Mouse (Mus musculus) MEL (cell line): ENCODE measurements around the gene Cmbl. TPM values are rescaled to one million over a fixed set of nuclear protein-coding genes. Genes with fewer than 3 reads are reported as not detected.

ENCODE experiments used
- DNase-seq: peaks from one replicate; pipeline ENCODE4 v3.0.0; 2011; ENCODE audit warnings: low read depth, low spot score
- H3K27ac ChIP-seq: 2 replicates; pipeline ENCODE4 v1.5.1; 2012; ENCODE audit warnings: low read depth, mild to moderate bottlenecking, control low read depth, low read length, moderate library complexity; ENCODE audit not compliant: control insufficient read depth
- H3K27me3 ChIP-seq, 2 experiments: fragments of 150-350 bp in 1 of 2; sonication (generic) in 1 of 2; 2 replicates each; pipeline ENCODE4 v1.6.1; 2012; ENCODE audit warnings: low read length in 2 of 2, mild to moderate bottlenecking in 2 of 2, improper control_type of control experiment in 1 of 2, moderate library complexity in 1 of 2; ENCODE audit not compliant: insufficient read depth in 2 of 2, control insufficient read depth in 1 of 2
- H3K36me3 ChIP-seq, 2 experiments: 2 replicates each; pipeline ENCODE4 v1.6.1; 2012 to 2014; ENCODE audit warnings: low read length in 2 of 2, improper control_type of control experiment in 1 of 2, inconsistent platforms in 1 of 2, mild to moderate bottlenecking in 1 of 2; ENCODE audit not compliant: insufficient read depth in 2 of 2, control insufficient read depth in 1 of 2
- H3K4me1 ChIP-seq, 2 experiments: fragments of 150-350 bp in 1 of 2; sonication (generic) in 1 of 2; 2 replicates each; pipeline ENCODE4 v1.6.1; 2012; ENCODE audit warnings: low read length in 2 of 2, improper control_type of control experiment in 1 of 2, mild to moderate bottlenecking in 1 of 2; ENCODE audit not compliant: insufficient read depth in 2 of 2, control insufficient read depth in 1 of 2
- H3K4me3 ChIP-seq, 2 experiments: fragments of 150-350 bp in 1 of 2; sonication (generic) in 1 of 2; 2 replicates each; pipeline ENCODE4 v1.5.1; 2012; ENCODE audit warnings: low read depth in 2 of 2, low read length in 2 of 2, mild to moderate bottlenecking in 2 of 2, moderate library complexity in 2 of 2, control low read depth in 1 of 2, improper control_type of control experiment in 1 of 2; ENCODE audit not compliant: control insufficient read depth in 1 of 2, insufficient read depth in 1 of 2
- H3K79me2 ChIP-seq: 2 replicates; pipeline ENCODE4 v1.6.1; 2012; ENCODE audit warnings: mild to moderate bottlenecking, low read length, moderate library complexity; ENCODE audit not compliant: control insufficient read depth, poor library complexity, insufficient read depth
- H3K9ac ChIP-seq: 2 replicates; pipeline ENCODE4 v1.6.1; 2012; ENCODE audit warnings: low read depth, mild to moderate bottlenecking, control low read depth, low read length, moderate library complexity; ENCODE audit not compliant: control insufficient read depth, poor library complexity, severe bottlenecking
- H3K9me3 ChIP-seq: fragments of 150-350 bp; sonication (generic); replicated peaks from 2 replicates; pipeline ENCODE4 v1.6.1; 2012; ENCODE audit warnings: mild to moderate bottlenecking, low read length, improper control_type of control experiment, moderate library complexity; ENCODE audit not compliant: insufficient read depth
- CHD2 ChIP-seq: IDR thresholded peaks from 2 replicates; pipeline ENCODE4 v1.6.1; 2011; ENCODE audit warnings: low read length, improper control_type of control experiment
- CTCF ChIP-seq, 3 experiments: IDR thresholded peaks in 2 of 3; conservative IDR thresholded peaks in 1 of 3; 2 replicates each; pipeline ENCODE4 v1.5.1; 2011 to 2012; ENCODE audit warnings: low read length in 3 of 3, low read depth in 2 of 3, mild to moderate bottlenecking in 2 of 3, improper control_type of control experiment in 1 of 3, inconsistent platforms in 1 of 3, mixed read lengths in 1 of 3, moderate library complexity in 1 of 3; ENCODE audit not compliant: control insufficient read depth in 1 of 3, insufficient read depth in 1 of 3, poor library complexity in 1 of 3, severe bottlenecking in 1 of 3
- E2F4 ChIP-seq: IDR thresholded peaks from 2 replicates; pipeline ENCODE4 v1.6.1; 2011; ENCODE audit warnings: low read depth, low read length, improper control_type of control experiment, borderline replicate concordance
- EP300 ChIP-seq, 2 experiments: IDR thresholded peaks; 2 replicates each; pipeline ENCODE4 v1.6.1; 2011; ENCODE audit warnings: improper control_type of control experiment in 2 of 2, low read length in 2 of 2, low read depth in 1 of 2, mild to moderate bottlenecking in 1 of 2
- GATA1 ChIP-seq: IDR thresholded peaks from 2 replicates; pipeline ENCODE4 v1.6.1; 2011; ENCODE audit warnings: low read depth, low read length, improper control_type of control experiment
- HCFC1 ChIP-seq: IDR thresholded peaks from 2 replicates; pipeline ENCODE4 v1.6.1; 2012; ENCODE audit warnings: low read depth, mild to moderate bottlenecking, inconsistent platforms, low read length, improper control_type of control experiment, moderate library complexity
- KAT2A ChIP-seq: conservative IDR thresholded peaks from 2 replicates; pipeline ENCODE4 v1.6.1; 2012; ENCODE audit warnings: low read depth, low read length, improper control_type of control experiment, inconsistent platforms
- MEF2A ChIP-seq: IDR thresholded peaks from 2 replicates; pipeline ENCODE4 v1.6.1; 2014; ENCODE audit warnings: low read depth, mild to moderate bottlenecking, inconsistent platforms, low read length, improper control_type of control experiment; ENCODE audit not compliant: poor library complexity, insufficient replicate concordance, severe bottlenecking; ENCODE audit errors: extremely low read depth
- MYC ChIP-seq: IDR thresholded peaks from 2 replicates; pipeline ENCODE4 v1.6.1; 2011; ENCODE audit warnings: low read depth, mild to moderate bottlenecking, low read length, improper control_type of control experiment, moderate library complexity
- NRF1 ChIP-seq: IDR thresholded peaks from 2 replicates; pipeline ENCODE4 v1.6.1; 2014; ENCODE audit warnings: low read depth, mild to moderate bottlenecking, inconsistent platforms, low read length, improper control_type of control experiment, moderate library complexity; ENCODE audit not compliant: poor library complexity, insufficient read depth, severe bottlenecking
- POLR2A ChIP-seq, 2 experiments: IDR thresholded peaks; 2 replicates each; pipeline ENCODE4 v1.6.1; 2011 to 2012; ENCODE audit warnings: low read length in 2 of 2, mild to moderate bottlenecking in 2 of 2, control low read depth in 1 of 2, improper control_type of control experiment in 1 of 2, low read depth in 1 of 2, moderate library complexity in 1 of 2; ENCODE audit not compliant: control insufficient read depth in 1 of 2, insufficient read depth in 1 of 2, poor library complexity in 1 of 2
- POLR2AphosphoS2 ChIP-seq: IDR thresholded peaks from 2 replicates; pipeline ENCODE4 v1.6.1; 2011; ENCODE audit warnings: low read length, improper control_type of control experiment
- POLR2AphosphoS5 ChIP-seq: IDR thresholded peaks from 2 replicates; pipeline ENCODE4 v1.6.1; 2012; ENCODE audit warnings: low read depth, borderline replicate concordance, mild to moderate bottlenecking, inconsistent platforms, low read length, moderate library complexity, mixed read lengths
- RCOR1 ChIP-seq: IDR thresholded peaks from 2 replicates; pipeline ENCODE4 v1.6.1; 2012; ENCODE audit warnings: low read depth, mild to moderate bottlenecking, inconsistent platforms, low read length, improper control_type of control experiment
- UBTF ChIP-seq: IDR thresholded peaks from 2 replicates; pipeline ENCODE4 v1.6.1; 2012; ENCODE audit warnings: low read depth, mild to moderate bottlenecking, inconsistent platforms, low read length, improper control_type of control experiment, moderate library complexity, borderline replicate concordance; ENCODE audit not compliant: insufficient read depth
- ZKSCAN1 ChIP-seq: IDR thresholded peaks from 2 replicates; pipeline ENCODE4 v1.6.1; 2012; ENCODE audit warnings: low read depth, mild to moderate bottlenecking, inconsistent platforms, low read length, improper control_type of control experiment, moderate library complexity
- ZMIZ1 ChIP-seq: IDR thresholded peaks from 2 replicates; pipeline ENCODE4 v1.6.1; 2012; ENCODE audit warnings: low read depth, mild to moderate bottlenecking, inconsistent platforms, low read length, improper control_type of control experiment, moderate library complexity
- ZNF384 ChIP-seq: IDR thresholded peaks from 2 replicates; pipeline ENCODE4 v1.6.1; 2012; ENCODE audit warnings: low read depth, mild to moderate bottlenecking, inconsistent platforms, low read length, improper control_type of control experiment
- polyA plus RNA-seq, 2 experiments: library from polyadenylated mRNA; stranded (reverse) in 1 of 2; unstranded in 1 of 2; fragments of >175 nt in 1 of 2; fragments of >200 nt in 1 of 2; gene quantifications; 2 replicates each; pipeline versions ENCODE4 v1.2.1 to v1.2.4; 2012; ENCODE audit warnings: low replicate concordance in 2 of 2, low read depth in 1 of 2; ENCODE audit not compliant: insufficient read length in 2 of 2, insufficient read depth in 1 of 2, missing spikeins in 1 of 2
- total RNA-seq: library from RNA; depleted of rRNA; stranded (reverse); fragments of 300-350 nt; gene quantifications from 2 replicates; pipeline ENCODE4 v1.2.3, GENCODE M21; 2012

The Cmbl gene
- total and polyA plus RNA-seq, 3 experiments: 0.22 to 0.31 TPM; not detected in 1

DNA sequence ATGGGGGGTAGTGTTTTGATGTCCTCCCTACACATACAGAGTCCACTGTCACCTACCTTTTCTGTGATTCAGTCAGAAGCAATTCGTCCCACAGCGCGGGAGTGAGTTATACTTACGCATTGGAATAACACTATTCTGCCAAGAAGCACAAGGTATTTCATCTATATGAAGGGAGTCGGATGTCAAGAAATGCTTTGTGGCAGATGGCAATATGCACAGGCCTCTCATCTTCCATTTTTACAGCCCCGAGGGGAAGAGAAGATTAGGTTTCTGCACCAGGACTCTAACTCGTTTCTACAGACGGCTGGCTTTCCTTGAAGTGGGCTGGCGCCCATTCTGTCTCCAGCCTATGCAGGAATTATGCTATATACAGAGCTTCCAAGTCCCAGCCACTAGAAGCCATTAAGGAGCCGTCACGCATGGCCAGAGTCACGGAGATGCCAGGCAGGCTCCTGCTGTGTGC is 66.2 kb downstream of the Cmbl start:
- Histone ChIP-seq H3K4me3 (no peak overlapping the region), H3K9ac (no peak overlapping the region), H3K4me1 (no peaks in the 10 kb centered on the region), H3K36me3 (no peaks in the 10 kb centered on the region), H3K9me3 (no peaks in the 10 kb centered on the region), H3K27ac (no peak overlapping the region), H3K27me3 (peaks cover 0 to 1% of the 10 kb centered on the region in 2 experiments; a peak in 2 of 4 replicates), H3K79me2 (no peaks in the 10 kb centered on the region)
- TF ChIP-seq CTCF (IDR thresholded peaks at IDR 0.05 in 2 of 3, conservative IDR thresholded peaks at IDR 0.05 in 1 of 3; ENCODE audit: control insufficient read depth in 1 of 3, insufficient read depth in 1 of 3, low read depth in 2 of 3, low read length in 3 of 3, poor library complexity in 1 of 3, severe bottlenecking in 1 of 3): no peak
- no peak for TF ChIP-seq POLR2AphosphoS5
- no peak for DNase-seq

DNA sequence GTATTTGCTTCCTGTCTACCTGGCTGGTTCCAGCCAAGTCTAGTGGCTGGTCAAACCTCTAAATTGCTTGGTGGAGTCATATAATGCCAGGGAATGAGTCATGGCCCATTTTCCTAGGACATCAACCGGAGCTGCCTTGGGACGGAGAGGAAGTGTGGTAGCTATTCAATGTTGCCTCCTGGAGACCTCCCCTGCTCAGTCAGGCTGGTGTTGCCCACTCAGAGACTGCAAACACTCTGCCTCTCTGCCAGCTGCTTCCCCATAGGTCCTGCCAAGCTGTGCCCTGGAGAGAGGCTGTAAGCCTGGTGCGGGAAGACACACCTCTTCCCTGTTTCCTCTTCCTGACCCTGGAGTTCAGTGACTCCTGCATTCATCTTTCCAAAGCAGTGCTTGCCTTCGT is 67.3 kb downstream of the Cmbl start:
- Histone ChIP-seq H3K9ac (no peak overlapping the region), H3K4me1 (no peaks in the 10 kb centered on the region), H3K27ac (no peak overlapping the region), H3K36me3 (no peaks in the 10 kb centered on the region), H3K79me2 (no peaks in the 10 kb centered on the region), H3K27me3 (peaks cover 0 to 1% of the 10 kb centered on the region in 2 experiments; a peak in 2 of 4 replicates), H3K9me3 (no peaks in the 10 kb centered on the region), H3K4me3 (no peak overlapping the region)
- DNase-seq: no peak
- TF ChIP-seq POLR2A (IDR thresholded peaks at IDR 0.05; ENCODE audit: control insufficient read depth in 1 of 2, insufficient read depth in 1 of 2, low read depth in 1 of 2, low read length in 2 of 2, poor library complexity in 1 of 2): no peak
- no peak for TF ChIP-seq RCOR1
- no peak for TF ChIP-seq HCFC1
- TF ChIP-seq EP300 (IDR thresholded peaks at IDR 0.05; ENCODE audit: low read depth in 1 of 2, low read length in 2 of 2): no peak
- TF ChIP-seq NRF1: no peak
- no peak for TF ChIP-seq ZMIZ1
- no peak for TF ChIP-seq KAT2A
- TF ChIP-seq MEF2A: no peak
- TF ChIP-seq GATA1: no peak
- no peak for TF ChIP-seq ZNF384

DNA sequence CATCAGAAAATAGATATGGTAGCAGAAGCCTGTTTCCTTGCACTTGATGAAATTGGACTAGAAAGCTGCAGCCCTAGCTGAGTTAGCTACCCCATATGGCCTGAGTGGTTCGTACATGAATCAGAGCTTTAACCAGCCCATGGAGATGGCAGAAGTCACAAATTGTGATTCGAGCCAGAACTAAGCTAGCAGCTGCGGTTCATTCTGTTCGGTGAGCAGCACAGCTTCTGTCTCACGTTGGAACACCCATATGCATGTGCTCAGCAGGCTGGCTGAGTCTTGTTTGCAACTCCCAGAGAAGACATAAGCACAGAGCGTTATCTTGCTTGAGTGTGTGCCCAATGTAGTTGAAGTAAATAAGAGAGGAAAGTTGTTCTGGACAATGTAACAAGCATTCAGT is 69.4 kb downstream of the Cmbl start:
- no peak overlapping the region for H3K27ac ChIP-seq
- peaks cover 1 to 2% of the 10 kb centered on the region in 2 experiments; a peak in 3 of 4 replicates for H3K27me3 ChIP-seq
- TF ChIP-seq NRF1 (no peak), UBTF (no peak), MYC (no peak), E2F4 (no peak), POLR2AphosphoS2 (no peak), RCOR1 (no peak), ZKSCAN1 (no peak), CHD2 (no peak)
- TF ChIP-seq, all 39 proteins: peak for 0
- no peaks in the 10 kb centered on the region for H3K36me3 ChIP-seq
- H3K4me1 ChIP-seq: no peaks in the 10 kb centered on the region
- no peak overlapping the region for H3K9ac ChIP-seq
- no peaks in the 10 kb centered on the region for H3K79me2 ChIP-seq
- H3K4me3 ChIP-seq: no peak overlapping the region
- H3K9me3 ChIP-seq: no peaks in the 10 kb centered on the region
- no peak for DNase-seq
